Mouse (Mus musculus): Measurements from ENCODE around the gene Gabrp. TPM values are rescaled to one million over a fixed set of nuclear protein-coding genes. Genes with fewer than 3 reads are reported as not detected.
A peak's percentile ranks its signal among the peaks of the same experiment; 100 is the strongest.

Gene Gabrp
- 2.1 and 2.7 TPM in 2 replicates for polyA plus RNA-seq (2014; fragmentation: Nextera tagmentation; extraction: Ambion mirVana)

DNA sequence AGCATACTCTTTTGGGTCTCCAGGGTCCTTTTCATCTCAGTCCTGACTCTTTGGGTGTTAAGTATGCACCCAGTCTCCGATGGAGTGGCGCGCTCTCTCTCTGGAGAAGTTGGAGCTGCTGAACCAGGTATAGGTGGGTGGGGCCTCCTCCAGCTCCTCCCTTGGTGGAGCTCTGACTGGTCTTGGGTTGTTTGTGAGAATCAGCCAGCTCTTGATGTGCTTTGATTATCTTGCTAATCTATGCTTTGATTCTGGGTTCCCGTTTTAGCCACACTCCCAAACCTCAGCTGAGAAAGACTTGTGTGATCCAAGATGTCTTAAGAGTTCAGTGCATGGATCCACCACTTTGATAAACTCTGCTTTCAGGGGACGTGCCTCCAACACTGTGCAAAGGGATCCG, at the start of gene Gabrp:
Gabrp (minus strand) TSS at position 101 of the 400 bp plus-strand sequence.
- no peaks in the 10 kb centered on the region for H3K4me1 ChIP-seq (ENCODE audit: control insufficient read depth, insufficient read depth, low read length)
- no peak within 1 kb of the TSS for H3K4me3 ChIP-seq (ENCODE audit: low read depth, low read length)
- H3K9me3 ChIP-seq (ENCODE audit: control insufficient read depth, low read length): no peaks in the 10 kb centered on the region
- no peak within 1 kb of the TSS for H3K9ac ChIP-seq (ENCODE audit: low read length)
- ATAC-seq (ENCODE audit: low FRiP score) (no peak), DNase-seq (ENCODE audit: low spot score, missing footprints) (no peak)
- 57% methylated on average over 6 of the region's 6 CpGs for WGBS
- H3K36me3 ChIP-seq (ENCODE audit: control insufficient read depth, insufficient read depth, low read length): no peaks in the 10 kb centered on the region
- no peak within 1 kb of the TSS for H3K4me2 ChIP-seq
- H3K27ac ChIP-seq (ENCODE audit: low read depth, low read length): no peak within 1 kb of the TSS
- no peaks in the 10 kb centered on the region for H3K27me3 ChIP-seq (ENCODE audit: control insufficient read depth, insufficient read depth, low read length)

DNA sequence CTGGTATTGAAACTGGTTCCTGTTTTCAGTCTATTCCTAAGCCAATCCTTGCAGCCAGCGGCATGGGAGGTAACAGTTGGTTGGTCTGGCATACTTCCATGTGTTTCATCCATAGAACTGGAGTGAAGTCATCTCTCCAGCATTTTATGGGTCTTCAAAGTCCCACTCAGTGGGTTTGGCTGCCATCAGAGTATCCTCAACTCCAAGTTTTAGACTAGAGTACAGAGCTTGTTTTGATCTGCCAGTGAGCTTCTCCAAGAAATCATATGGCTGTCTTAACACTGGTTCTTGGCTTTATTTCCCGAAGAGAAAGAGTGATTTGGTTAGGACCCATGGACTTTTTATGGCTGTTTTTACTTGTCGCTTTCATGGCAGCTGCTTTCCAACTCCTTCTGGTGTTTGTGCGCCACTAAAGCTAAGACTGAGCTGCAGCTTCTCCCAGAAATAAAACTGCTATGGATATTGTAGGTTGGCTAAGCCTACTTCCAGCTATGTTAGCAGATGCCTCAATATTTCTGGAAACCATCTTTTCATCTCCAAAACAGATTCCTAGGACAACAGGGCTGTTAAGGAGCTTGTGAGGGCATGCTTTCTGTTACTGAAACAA, 48.5 kb upstream of the Gabrp start:
- Histone ChIP-seq H3K9me3 (ENCODE audit: control insufficient read depth, low read length) (no peaks in the 10 kb centered on the region), H3K9ac (ENCODE audit: low read length) (no peak overlapping the region), H3K4me3 (ENCODE audit: low read depth, low read length) (no peak overlapping the region), H3K4me2 (no peak overlapping the region), H3K27ac (ENCODE audit: low read depth, low read length) (no peak overlapping the region), H3K27me3 (ENCODE audit: control insufficient read depth, insufficient read depth, low read length) (no peaks in the 10 kb centered on the region), H3K36me3 (ENCODE audit: control insufficient read depth, insufficient read depth, low read length) (no peaks in the 10 kb centered on the region), H3K4me1 (ENCODE audit: control insufficient read depth, insufficient read depth, low read length) (no peaks in the 10 kb centered on the region)
- 86% methylated on average over 4 of the region's 4 CpGs for WGBS
- ATAC-seq (ENCODE audit: low FRiP score): no peak
- DNase-seq (ENCODE audit: low spot score, missing footprints): no peak

DNA sequence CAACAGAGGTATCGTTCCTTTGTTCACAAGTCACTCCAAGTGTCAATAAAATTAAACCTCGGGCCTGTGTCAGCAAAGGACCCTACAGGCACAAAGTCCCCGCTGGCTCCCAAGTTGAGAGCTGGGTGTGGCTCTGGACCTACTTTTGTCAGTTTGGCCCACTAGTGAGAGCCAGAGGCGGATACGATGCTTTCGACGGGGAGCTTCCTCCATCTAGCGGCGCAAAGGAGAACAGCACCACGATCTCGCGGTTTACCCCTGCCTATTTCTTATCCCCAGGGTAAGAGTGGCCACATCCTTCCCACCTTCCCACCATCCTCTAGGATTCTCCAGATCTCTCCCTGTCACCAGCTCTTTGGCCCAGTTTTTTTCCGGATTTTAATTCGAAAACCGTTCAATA, 35.5 kb upstream of the Gabrp start:
- Histone ChIP-seq H3K27ac (ENCODE audit: low read depth, low read length) (no peak overlapping the region), H3K36me3 (ENCODE audit: control insufficient read depth, insufficient read depth, low read length) (no peaks in the 10 kb centered on the region), H3K4me3 (ENCODE audit: low read depth, low read length) (no peak overlapping the region), H3K27me3 (ENCODE audit: control insufficient read depth, insufficient read depth, low read length) (no peaks in the 10 kb centered on the region), H3K4me2 (no peak overlapping the region), H3K4me1 (ENCODE audit: control insufficient read depth, insufficient read depth, low read length) (no peaks in the 10 kb centered on the region), H3K9me3 (ENCODE audit: control insufficient read depth, low read length) (no peaks in the 10 kb centered on the region), H3K9ac (ENCODE audit: low read length) (no peak overlapping the region)
- DNase-seq (ENCODE audit: low spot score, missing footprints) (peak; percentile 97), ATAC-seq (ENCODE audit: low FRiP score) (peak; percentile 75)
- 8% methylated on average over 15 of the region's 15 CpGs for whole genome bisulfite sequencing

DNA sequence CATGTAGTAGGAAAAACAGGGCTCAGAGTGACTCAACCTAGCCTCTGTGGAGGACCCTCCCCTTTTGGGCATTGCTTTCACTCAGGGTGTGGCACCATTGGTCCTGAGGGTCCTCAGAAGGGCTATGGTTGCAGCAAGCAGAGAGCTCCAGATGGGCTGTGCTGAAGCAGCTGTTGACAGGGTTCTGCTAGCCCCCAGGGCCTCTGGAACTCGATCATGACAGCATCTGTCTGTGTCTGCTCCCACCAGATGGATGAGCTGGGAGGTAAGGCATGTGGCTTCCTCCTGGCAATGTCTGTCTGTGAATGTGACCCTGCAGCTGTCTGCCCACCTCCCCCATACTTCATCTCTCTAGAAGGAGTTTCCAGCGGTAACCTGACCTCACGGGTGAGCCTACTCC, 29.0 kb upstream of the Gabrp start:
- no peaks in the 10 kb centered on the region for H3K4me1 ChIP-seq (ENCODE audit: control insufficient read depth, insufficient read depth, low read length)
- WGBS: 58% methylated on average over 3 of the region's 3 CpGs
- no peak overlapping the region for H3K4me2 ChIP-seq
- no peaks in the 10 kb centered on the region for H3K9me3 ChIP-seq (ENCODE audit: control insufficient read depth, low read length)
- H3K27ac ChIP-seq (ENCODE audit: low read depth, low read length): no peak overlapping the region
- no peak for DNase-seq (ENCODE audit: low spot score, missing footprints)
- no peaks in the 10 kb centered on the region for H3K27me3 ChIP-seq (ENCODE audit: control insufficient read depth, insufficient read depth, low read length)
- H3K4me3 ChIP-seq (ENCODE audit: low read depth, low read length): no peak overlapping the region
- no peak overlapping the region for H3K9ac ChIP-seq (ENCODE audit: low read length)
- no peak for ATAC-seq (ENCODE audit: low FRiP score)
- H3K36me3 ChIP-seq (ENCODE audit: control insufficient read depth, insufficient read depth, low read length): no peaks in the 10 kb centered on the region

DNA sequence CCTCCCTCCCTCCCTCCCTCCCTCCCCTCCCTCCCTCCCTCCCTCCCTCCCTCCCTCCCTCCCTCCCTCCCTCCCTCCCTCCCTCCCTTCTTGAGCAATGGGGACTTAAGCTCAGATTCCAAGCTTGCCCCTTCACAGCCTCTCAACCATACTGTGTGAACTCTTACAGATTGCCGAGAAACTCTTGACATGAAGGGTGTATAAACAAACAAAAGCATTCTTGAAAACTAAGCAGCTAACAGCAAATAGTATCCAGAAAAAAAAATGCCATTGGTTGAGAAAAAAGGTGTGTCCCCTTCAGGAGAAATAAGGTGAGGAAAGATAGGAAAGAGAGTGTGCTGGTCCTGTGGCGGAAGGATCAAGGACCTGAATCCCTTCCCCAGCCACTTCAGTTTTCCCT, 24.4 kb upstream of the Gabrp start:
- WGBS: 75% methylated on average over 2 of the region's 2 CpGs
- no peak overlapping the region for H3K4me2 ChIP-seq
- no peaks in the 10 kb centered on the region for H3K36me3 ChIP-seq (ENCODE audit: control insufficient read depth, insufficient read depth, low read length)
- no peaks in the 10 kb centered on the region for H3K4me1 ChIP-seq (ENCODE audit: control insufficient read depth, insufficient read depth, low read length)
- no peaks in the 10 kb centered on the region for H3K9me3 ChIP-seq (ENCODE audit: control insufficient read depth, low read length)
- no peak overlapping the region for H3K9ac ChIP-seq (ENCODE audit: low read length)
- ATAC-seq (ENCODE audit: low FRiP score): no peak
- no peak for DNase-seq (ENCODE audit: low spot score, missing footprints)
- no peaks in the 10 kb centered on the region for H3K27me3 ChIP-seq (ENCODE audit: control insufficient read depth, insufficient read depth, low read length)
- H3K27ac ChIP-seq (ENCODE audit: low read depth, low read length): no peak overlapping the region
- H3K4me3 ChIP-seq (ENCODE audit: low read depth, low read length): no peak overlapping the region

DNA sequence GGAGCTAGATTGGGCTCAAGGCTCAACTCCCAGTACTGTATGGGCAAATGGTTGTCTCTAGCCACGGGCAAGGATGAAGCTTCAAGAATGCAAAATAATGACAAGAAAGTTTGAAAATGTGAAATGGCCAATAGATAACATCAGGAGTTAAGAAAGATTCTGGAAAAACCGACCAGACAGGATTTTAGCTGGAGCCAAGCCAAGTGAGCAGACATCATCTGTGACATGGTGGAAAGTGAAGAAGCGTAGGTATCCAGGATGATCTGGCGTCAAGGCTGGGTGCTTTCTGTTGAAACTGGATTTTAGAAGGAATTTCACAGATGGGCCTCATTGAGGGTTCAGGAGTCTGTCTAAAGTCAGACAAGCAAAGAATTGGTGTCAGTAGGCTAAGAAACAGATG, 20.2 kb upstream of the Gabrp start, which contains the start of gene D130052B06Rik:
D130052B06Rik (plus strand) TSS at position 317 of the 400 bp plus-strand sequence.
- Histone ChIP-seq H3K4me3 (ENCODE audit: low read depth, low read length) (no peak within 1 kb of the TSS), H3K36me3 (ENCODE audit: control insufficient read depth, insufficient read depth, low read length) (no peaks in the 10 kb centered on the region), H3K27ac (ENCODE audit: low read depth, low read length) (no peak within 1 kb of the TSS), H3K4me2 (no peak within 1 kb of the TSS), H3K9ac (ENCODE audit: low read length) (no peak within 1 kb of the TSS), H3K4me1 (ENCODE audit: control insufficient read depth, insufficient read depth, low read length) (no peaks in the 10 kb centered on the region), H3K27me3 (ENCODE audit: control insufficient read depth, insufficient read depth, low read length) (no peaks in the 10 kb centered on the region), H3K9me3 (ENCODE audit: control insufficient read depth, low read length) (no peaks in the 10 kb centered on the region)
- ATAC-seq (ENCODE audit: low FRiP score) (no peak), DNase-seq (ENCODE audit: low spot score, missing footprints) (no peak)
- 83% methylated on average over 4 of the region's 4 CpGs for WGBS

DNA sequence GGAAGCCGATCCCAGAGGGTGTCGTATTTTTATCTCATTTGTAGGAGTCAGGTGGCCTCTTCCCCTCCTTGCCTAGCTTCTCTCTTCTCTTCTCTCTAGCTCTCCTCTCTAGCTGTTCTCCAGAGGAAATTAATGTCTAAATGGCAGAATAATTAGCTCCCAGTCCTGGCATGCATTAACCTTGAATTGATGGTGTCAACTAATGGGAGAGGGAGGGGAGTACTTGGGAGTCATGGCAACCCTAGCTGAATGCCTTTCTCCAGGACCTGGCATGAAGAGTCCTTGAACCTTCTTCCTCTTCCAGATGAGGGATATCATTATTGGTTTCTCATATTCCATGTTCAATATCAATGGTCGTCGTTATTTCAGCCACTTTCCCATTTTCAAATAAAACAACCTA, 17.9 kb upstream of the Gabrp start:
- Histone ChIP-seq H3K9me3 (ENCODE audit: control insufficient read depth, low read length) (no peaks in the 10 kb centered on the region), H3K27me3 (ENCODE audit: control insufficient read depth, insufficient read depth, low read length) (no peaks in the 10 kb centered on the region), H3K4me1 (ENCODE audit: control insufficient read depth, insufficient read depth, low read length) (no peaks in the 10 kb centered on the region), H3K36me3 (ENCODE audit: control insufficient read depth, insufficient read depth, low read length) (no peaks in the 10 kb centered on the region), H3K27ac (ENCODE audit: low read depth, low read length) (no peak overlapping the region), H3K4me2 (no peak overlapping the region), H3K4me3 (ENCODE audit: low read depth, low read length) (no peak overlapping the region), H3K9ac (ENCODE audit: low read length) (no peak overlapping the region)
- DNase-seq (ENCODE audit: low spot score, missing footprints) (no peak), ATAC-seq (ENCODE audit: low FRiP score) (no peak)
- WGBS: 92% methylated on average over 4 of the region's 4 CpGs

DNA sequence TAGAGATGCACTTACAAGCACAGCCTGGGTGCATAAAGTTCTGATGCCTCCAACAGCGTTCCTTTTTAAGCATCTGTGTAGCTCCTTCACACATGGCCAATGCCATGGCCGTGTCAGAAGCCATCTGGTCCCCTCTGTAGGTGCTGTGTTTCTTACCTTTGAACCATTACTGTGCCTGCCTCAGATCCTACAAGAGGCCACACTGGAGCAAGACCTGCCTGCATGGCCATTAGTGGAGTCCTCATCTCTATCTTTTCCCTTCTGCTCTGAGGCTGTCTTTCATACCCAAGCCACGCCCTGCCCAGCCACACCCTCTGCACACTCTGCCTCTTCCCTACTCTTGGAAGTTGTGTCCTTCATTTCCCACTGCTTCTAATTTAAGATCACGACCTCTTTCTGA, 14.1 kb upstream of the Gabrp start:
- H3K4me1 ChIP-seq (ENCODE audit: control insufficient read depth, insufficient read depth, low read length): no peaks in the 10 kb centered on the region
- ATAC-seq (ENCODE audit: low FRiP score): no peak
- H3K4me2 ChIP-seq: no peak overlapping the region
- DNase-seq (ENCODE audit: low spot score, missing footprints): no peak
- no peaks in the 10 kb centered on the region for H3K27me3 ChIP-seq (ENCODE audit: control insufficient read depth, insufficient read depth, low read length)
- no peak overlapping the region for H3K4me3 ChIP-seq (ENCODE audit: low read depth, low read length)
- no peak overlapping the region for H3K27ac ChIP-seq (ENCODE audit: low read depth, low read length)
- H3K36me3 ChIP-seq (ENCODE audit: control insufficient read depth, insufficient read depth, low read length): no peaks in the 10 kb centered on the region
- H3K9ac ChIP-seq (ENCODE audit: low read length): no peak overlapping the region
- H3K9me3 ChIP-seq (ENCODE audit: control insufficient read depth, low read length): no peaks in the 10 kb centered on the region
- WGBS: 80% methylated on average over 4 of the region's 4 CpGs

DNA sequence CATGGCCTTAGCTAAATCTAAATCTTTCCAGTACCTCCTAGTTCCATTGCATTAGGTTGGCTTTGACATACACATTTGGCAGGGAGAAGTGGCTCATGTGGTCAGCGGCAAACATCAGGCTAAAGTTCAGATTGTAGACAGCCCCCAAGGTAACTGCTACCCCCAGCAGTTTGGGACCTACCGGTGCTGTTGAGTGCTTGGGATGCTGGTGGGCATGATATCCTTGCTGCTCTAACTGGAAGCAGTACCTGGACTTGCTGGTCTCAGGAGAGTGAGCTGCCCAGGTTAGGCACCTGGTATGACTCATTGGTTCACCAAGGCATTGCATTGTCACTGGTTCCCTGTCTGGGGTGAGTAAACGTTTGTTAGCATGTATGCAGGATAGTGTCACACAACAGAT, 12.0 kb upstream of the Gabrp start:
- Histone ChIP-seq H3K9me3 (ENCODE audit: control insufficient read depth, low read length) (no peaks in the 10 kb centered on the region), H3K4me1 (ENCODE audit: control insufficient read depth, insufficient read depth, low read length) (no peaks in the 10 kb centered on the region), H3K9ac (ENCODE audit: low read length) (no peak overlapping the region), H3K4me2 (no peak overlapping the region), H3K27ac (ENCODE audit: low read depth, low read length) (no peak overlapping the region), H3K36me3 (ENCODE audit: control insufficient read depth, insufficient read depth, low read length) (no peaks in the 10 kb centered on the region), H3K4me3 (ENCODE audit: low read depth, low read length) (no peak overlapping the region), H3K27me3 (ENCODE audit: control insufficient read depth, insufficient read depth, low read length) (no peaks in the 10 kb centered on the region)
- ATAC-seq (ENCODE audit: low FRiP score) (no peak), DNase-seq (ENCODE audit: low spot score, missing footprints) (no peak)
- WGBS: 91% methylated on average over 3 of the region's 3 CpGs

All from midbrain, embryonic 11.5 days (tissue).